Mouse (Mus musculus) cortical plate, adult 2 months (tissue): ENCODE measurements around the gene Aoah. TPM values are rescaled to one million over a fixed set of nuclear protein-coding genes. Genes with fewer than 3 reads are reported as not detected.

Source experiments
- H3K27ac ChIP-seq: fragments of 200-500 bp; 2 replicates; pipeline ENCODE4 v1.5.1; 2012; ENCODE audit warnings: low read length, control low read depth, inconsistent platforms; ENCODE audit not compliant: insufficient read depth
- H3K4me1 ChIP-seq: fragments of 200-500 bp; 2 replicates; pipeline ENCODE4 v1.6.1; 2011; ENCODE audit warnings: low read length; ENCODE audit not compliant: control insufficient read depth, insufficient read depth
- H3K4me3 ChIP-seq: fragments of 200-500 bp; 2 replicates; pipeline ENCODE4 v1.5.1; 2011; ENCODE audit warnings: mild to moderate bottlenecking, low read length, control low read depth; ENCODE audit not compliant: insufficient read depth
- CTCF ChIP-seq: fragments of 200-500 bp; IDR thresholded peaks from 2 replicates; pipeline ENCODE4 v1.5.1; 2011; ENCODE audit warnings: mild to moderate bottlenecking, control low read depth, low read length; ENCODE audit not compliant: insufficient read depth; ENCODE audit errors: extremely low read depth
- POLR2A ChIP-seq: fragments of 200-500 bp; IDR thresholded peaks from 2 replicates; pipeline ENCODE4 v1.6.1; 2011; ENCODE audit warnings: mild to moderate bottlenecking, low read length, control low read depth; ENCODE audit not compliant: insufficient read depth; ENCODE audit errors: extremely low read depth
- polyA plus RNA-seq: library from polyadenylated mRNA; depleted of rRNA; stranded (reverse); fragments of >200 nt; gene quantifications from 2 replicates; pipeline ENCODE4 v1.2.3, GENCODE M21; 2012

The Aoah gene
- polyA plus RNA-seq, 1 experiment = 0.19 TPM

DNA sequence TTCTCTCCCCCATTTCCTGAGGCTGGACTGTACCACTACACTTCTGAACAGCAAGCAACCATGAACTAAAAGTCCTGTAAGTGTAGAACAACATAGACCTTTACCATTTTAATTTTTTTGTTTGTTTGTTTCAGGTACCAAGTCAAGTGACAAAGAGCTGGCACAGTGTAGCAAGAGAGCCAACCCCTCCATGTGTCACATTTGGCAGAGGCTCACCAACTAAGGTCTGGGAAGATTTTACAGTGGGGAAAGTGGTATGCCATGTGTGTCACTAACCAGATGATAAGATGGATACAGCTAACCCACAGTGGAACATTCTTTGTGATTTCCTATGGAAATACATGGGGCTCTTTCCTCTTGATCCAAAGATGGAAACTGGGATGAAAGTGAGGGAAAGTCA is 242.1 kb downstream of the Aoah start:
- Histone ChIP-seq H3K4me1 (no peaks in the 10 kb centered on the region), H3K27ac (no peak overlapping the region), H3K4me3 (no peak overlapping the region)
- no peak for TF ChIP-seq POLR2A
- TF ChIP-seq CTCF = no peak

- TF ChIP-seq CTCF = no peak
- TF ChIP-seq POLR2A = no peak
- H3K4me3 ChIP-seq = no peak overlapping the region
- H3K27ac ChIP-seq = no peak overlapping the region
- H3K4me1 ChIP-seq = no peaks in the 10 kb centered on the region
These were observed 246.8 kb downstream of the Aoah start for GRCm38 (mm10) chr13:21040589-21041199.

DNA sequence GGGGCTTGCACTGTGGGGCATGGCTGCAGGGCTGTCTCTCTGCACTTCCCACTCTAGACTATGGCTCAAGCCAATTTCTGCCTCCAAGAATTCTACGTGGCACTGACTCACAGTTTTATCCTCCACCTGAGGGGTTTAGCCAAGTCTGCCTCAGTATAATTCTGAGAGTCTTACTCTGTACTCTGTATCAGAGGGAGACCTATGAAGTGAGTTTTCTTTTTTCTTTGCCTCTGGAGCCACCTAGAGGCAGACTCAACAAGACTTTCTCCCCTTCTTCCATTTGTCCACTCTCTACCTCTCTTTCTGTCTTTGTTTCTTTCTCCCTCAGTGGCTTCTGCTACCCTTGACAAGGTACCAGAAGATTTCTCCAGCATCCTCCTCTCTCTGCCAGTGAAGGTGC is 256.2 kb downstream of the Aoah start:
- Histone ChIP-seq H3K4me1 (no peaks in the 10 kb centered on the region), H3K4me3 (no peak overlapping the region), H3K27ac (no peak overlapping the region)
- TF ChIP-seq POLR2A = no peak
- peak; percentile 58 for TF ChIP-seq CTCF

DNA sequence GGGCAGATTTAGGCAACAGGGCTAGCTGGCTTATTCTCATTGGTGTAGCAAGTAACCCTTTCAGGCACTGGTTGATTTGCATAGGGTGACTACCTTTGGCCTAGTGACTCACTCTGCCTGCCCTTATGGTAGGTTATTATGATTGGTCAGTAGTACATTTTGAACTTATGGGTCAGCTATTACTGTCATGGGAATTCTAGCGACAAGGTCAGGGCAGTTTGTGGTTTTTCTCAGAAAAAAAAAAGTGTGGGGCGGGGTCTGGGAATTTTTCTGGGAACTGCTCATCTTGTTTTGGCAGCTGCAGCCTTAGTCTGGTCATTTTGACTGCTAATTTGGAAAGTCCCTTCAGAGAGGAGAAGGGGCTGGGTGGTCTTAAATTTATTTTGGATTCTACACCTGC is 272.1 kb downstream of the Aoah start:
- H3K27ac ChIP-seq = no peak overlapping the region
- H3K4me1 ChIP-seq = no peaks in the 10 kb centered on the region
- TF ChIP-seq POLR2A (no peak), CTCF (no peak)
- no peak overlapping the region for H3K4me3 ChIP-seq

DNA sequence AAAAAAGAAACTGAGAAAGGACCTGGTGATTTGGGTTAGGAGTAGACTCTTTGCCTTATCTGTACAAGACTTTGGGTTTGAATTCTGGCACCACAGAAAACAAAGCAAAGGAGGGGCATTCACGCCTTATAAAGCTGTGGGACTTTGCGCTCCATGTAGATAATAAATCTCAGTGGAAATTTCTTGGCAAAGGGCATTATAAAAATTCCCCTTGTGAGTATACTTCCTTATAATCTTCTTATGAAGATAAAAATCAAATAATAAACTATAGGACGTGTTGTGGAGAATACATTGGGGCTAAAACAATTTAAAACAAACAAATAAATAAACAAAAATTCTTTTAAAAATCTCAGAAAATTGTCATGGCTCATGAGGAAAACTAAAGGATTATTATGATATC is 280.9 kb downstream of the Aoah start, which contains the start of gene Olfr1370:
Olfr1370 (minus strand) TSS at position 101 of the 400 bp plus-strand sequence.
- no peak within 1 kb of the TSS for H3K4me3 ChIP-seq
- no peaks in the 10 kb centered on the region for H3K4me1 ChIP-seq
- H3K27ac ChIP-seq = no peak within 1 kb of the TSS
- TF ChIP-seq CTCF = no peak
- no peak for TF ChIP-seq POLR2A

DNA sequence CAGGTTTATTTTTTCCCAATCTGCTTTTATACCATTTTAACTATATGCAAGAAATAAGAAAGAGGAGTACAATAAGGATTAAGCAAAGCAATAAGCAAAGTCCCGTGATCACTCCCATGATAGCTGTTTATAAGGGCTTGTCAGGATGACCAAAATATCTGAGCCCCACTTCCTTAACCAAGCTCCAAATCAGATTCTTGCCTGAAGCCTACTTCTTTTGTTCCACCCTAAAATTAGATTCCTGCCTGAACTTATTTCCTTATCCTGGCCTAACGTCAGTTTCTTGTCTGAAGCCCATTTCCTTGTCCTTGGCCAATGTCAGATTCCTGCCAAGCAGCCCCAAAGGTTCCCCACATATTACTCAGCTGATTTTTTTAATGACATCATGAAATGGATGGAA is 288.8 kb downstream of the Aoah start:
- no peaks in the 10 kb centered on the region for H3K4me1 ChIP-seq
- no peak for TF ChIP-seq POLR2A
- no peak for TF ChIP-seq CTCF
- no peak overlapping the region for H3K4me3 ChIP-seq
- no peak overlapping the region for H3K27ac ChIP-seq
